Mouse (Mus musculus): ENCODE measurements at regions not wholly inside any gene's neighbourhood (a gene's known extent, or its start where the extent isn't known, plus 50 kb on each side); places are given as distances from the start of the nearest gene placed in this dataset.

- 87% methylated on average over 8 of the region's 8 CpGs for WGBS
- ATAC-seq (ENCODE audit: insufficient read depth, low FRiP score, low TSS enrichment), result no peak
- Histone ChIP-seq H3K9ac (ENCODE audit: low read length) (no peak overlapping the region), H3K4me1 (ENCODE audit: control insufficient read depth, insufficient read depth, low read length) (no peaks in the 10 kb centered on the region), H3K36me3 (ENCODE audit: control insufficient read depth, insufficient read depth, low read length) (no peaks in the 10 kb centered on the region), H3K4me3 (ENCODE audit: low read depth, low read length) (no peak overlapping the region), H3K4me2 (ENCODE audit: low read depth) (no peak overlapping the region), H3K9me3 (ENCODE audit: control insufficient read depth, low read length) (no peaks in the 10 kb centered on the region), H3K27ac (ENCODE audit: low read depth, low read length) (no peak overlapping the region), H3K27me3 (ENCODE audit: control insufficient read depth, insufficient read depth, low read length) (no peaks in the 10 kb centered on the region)
- no peak for DNase-seq (ENCODE audit: low spot score)
Measured at GRCm38 (mm10) chr7:36262124-36262710, 435.7 kb upstream of the Tshz3 start.

- no peaks in the 10 kb centered on the region for H3K9me3 ChIP-seq (ENCODE audit: control insufficient read depth, low read length)
- H3K4me2 ChIP-seq (ENCODE audit: low read depth), result no peak overlapping the region
- no peaks in the 10 kb centered on the region for H3K4me1 ChIP-seq (ENCODE audit: control insufficient read depth, insufficient read depth, low read length)
- DNase-seq (ENCODE audit: low spot score) (no peak), ATAC-seq (ENCODE audit: insufficient read depth, low FRiP score, low TSS enrichment) (no peak)
- no peak overlapping the region for H3K4me3 ChIP-seq (ENCODE audit: low read depth, low read length)
- H3K9ac ChIP-seq (ENCODE audit: low read length), result no peak overlapping the region
- WGBS, result 94% methylated on average over 15 of the region's 15 CpGs
- H3K27ac ChIP-seq (ENCODE audit: low read depth, low read length), result no peak overlapping the region
- no peaks in the 10 kb centered on the region for H3K27me3 ChIP-seq (ENCODE audit: control insufficient read depth, insufficient read depth, low read length)
- no peaks in the 10 kb centered on the region for H3K36me3 ChIP-seq (ENCODE audit: control insufficient read depth, insufficient read depth, low read length)
Measured at GRCm38 (mm10) chr7:36257102-36257501, 440.8 kb upstream of the Tshz3 start.

- H3K27ac ChIP-seq (ENCODE audit: low read depth, low read length), result no peak overlapping the region
- no peak overlapping the region for H3K9ac ChIP-seq (ENCODE audit: low read length)
- no peak overlapping the region for H3K4me3 ChIP-seq (ENCODE audit: low read depth, low read length)
- DNase-seq (ENCODE audit: low spot score), result no peak
- H3K36me3 ChIP-seq (ENCODE audit: control insufficient read depth, insufficient read depth, low read length), result no peaks in the 10 kb centered on the region
- no peaks in the 10 kb centered on the region for H3K9me3 ChIP-seq (ENCODE audit: control insufficient read depth, low read length)
- no peaks in the 10 kb centered on the region for H3K27me3 ChIP-seq (ENCODE audit: control insufficient read depth, insufficient read depth, low read length)
- H3K4me1 ChIP-seq (ENCODE audit: control insufficient read depth, insufficient read depth, low read length), result no peaks in the 10 kb centered on the region
- ATAC-seq (ENCODE audit: insufficient read depth, low FRiP score, low TSS enrichment), result no peak
- no peak overlapping the region for H3K4me2 ChIP-seq (ENCODE audit: low read depth)
Measured at GRCm38 (mm10) chr7:36247356-36247755, 444.6 kb upstream of the Zfp507 start.

- no peak for DNase-seq (ENCODE audit: low spot score)
- 94% methylated on average over 2 of the region's 2 CpGs for WGBS
Measured at GRCm38 (mm10) chr7:36236673-36237072, 433.9 kb upstream of the Zfp507 start.

GRCm38 (mm10) chr7:36229031-36229430 is 426.2 kb upstream of the Zfp507 start:
- H3K9ac ChIP-seq (ENCODE audit: low read length), result no peak overlapping the region
- H3K9me3 ChIP-seq (ENCODE audit: control insufficient read depth, low read length), result no peaks in the 10 kb centered on the region
- DNase-seq (ENCODE audit: low spot score), result no peak
- no peak overlapping the region for H3K4me3 ChIP-seq (ENCODE audit: low read depth, low read length)
- ATAC-seq (ENCODE audit: insufficient read depth, low FRiP score, low TSS enrichment), result no peak
- H3K27me3 ChIP-seq (ENCODE audit: control insufficient read depth, insufficient read depth, low read length), result no peaks in the 10 kb centered on the region
- H3K27ac ChIP-seq (ENCODE audit: low read depth, low read length), result no peak overlapping the region
- no peak overlapping the region for H3K4me2 ChIP-seq (ENCODE audit: low read depth)
- H3K4me1 ChIP-seq (ENCODE audit: control insufficient read depth, insufficient read depth, low read length), result no peaks in the 10 kb centered on the region
- H3K36me3 ChIP-seq (ENCODE audit: control insufficient read depth, insufficient read depth, low read length), result no peaks in the 10 kb centered on the region

More at GRCm38 (mm10) chr7:36236673-36237072, 433.9 kb upstream of the Zfp507 start:
- no peak overlapping the region for H3K9ac ChIP-seq (ENCODE audit: low read length)
- no peaks in the 10 kb centered on the region for H3K9me3 ChIP-seq (ENCODE audit: control insufficient read depth, low read length)
- H3K36me3 ChIP-seq (ENCODE audit: control insufficient read depth, insufficient read depth, low read length), result no peaks in the 10 kb centered on the region
- H3K4me1 ChIP-seq (ENCODE audit: control insufficient read depth, insufficient read depth, low read length), result no peaks in the 10 kb centered on the region
- H3K27ac ChIP-seq (ENCODE audit: low read depth, low read length), result no peak overlapping the region
- H3K27me3 ChIP-seq (ENCODE audit: control insufficient read depth, insufficient read depth, low read length), result no peaks in the 10 kb centered on the region
- no peak overlapping the region for H3K4me3 ChIP-seq (ENCODE audit: low read depth, low read length)
- no peak overlapping the region for H3K4me2 ChIP-seq (ENCODE audit: low read depth)
- ATAC-seq (ENCODE audit: insufficient read depth, low FRiP score, low TSS enrichment), result no peak

GRCm38 (mm10) chr7:36224416-36224815 is 421.6 kb upstream of the Zfp507 start:
- DNase-seq (ENCODE audit: low spot score) (no peak), ATAC-seq (ENCODE audit: insufficient read depth, low FRiP score, low TSS enrichment) (no peak)
- Histone ChIP-seq H3K4me2 (ENCODE audit: low read depth) (no peak overlapping the region), H3K27me3 (ENCODE audit: control insufficient read depth, insufficient read depth, low read length) (no peaks in the 10 kb centered on the region), H3K27ac (ENCODE audit: low read depth, low read length) (no peak overlapping the region), H3K36me3 (ENCODE audit: control insufficient read depth, insufficient read depth, low read length) (no peaks in the 10 kb centered on the region), H3K4me3 (ENCODE audit: low read depth, low read length) (no peak overlapping the region), H3K9me3 (ENCODE audit: control insufficient read depth, low read length) (no peaks in the 10 kb centered on the region), H3K4me1 (ENCODE audit: control insufficient read depth, insufficient read depth, low read length) (no peaks in the 10 kb centered on the region), H3K9ac (ENCODE audit: low read length) (no peak overlapping the region)
- 93% methylated on average over 8 of the region's 8 CpGs for WGBS

- Histone ChIP-seq H3K9ac (ENCODE audit: low read length) (no peak overlapping the region), H3K4me1 (ENCODE audit: control insufficient read depth, insufficient read depth, low read length) (no peaks in the 10 kb centered on the region), H3K4me3 (ENCODE audit: low read depth, low read length) (no peak overlapping the region), H3K4me2 (ENCODE audit: low read depth) (no peak overlapping the region), H3K27me3 (ENCODE audit: control insufficient read depth, insufficient read depth, low read length) (no peaks in the 10 kb centered on the region), H3K27ac (ENCODE audit: low read depth, low read length) (no peak overlapping the region), H3K36me3 (ENCODE audit: control insufficient read depth, insufficient read depth, low read length) (no peaks in the 10 kb centered on the region), H3K9me3 (ENCODE audit: control insufficient read depth, low read length) (no peaks in the 10 kb centered on the region)
- WGBS, result 68% methylated on average over 2 of the region's 2 CpGs
- ATAC-seq (ENCODE audit: insufficient read depth, low FRiP score, low TSS enrichment) (no peak), DNase-seq (ENCODE audit: low spot score) (no peak)
Measured at GRCm38 (mm10) chr7:36218386-36218785, 415.6 kb upstream of the Zfp507 start.

- H3K36me3 ChIP-seq (ENCODE audit: control insufficient read depth, insufficient read depth, low read length), result no peaks in the 10 kb centered on the region
- H3K27me3 ChIP-seq (ENCODE audit: control insufficient read depth, insufficient read depth, low read length), result no peaks in the 10 kb centered on the region
- no peak for DNase-seq (ENCODE audit: low spot score)
- H3K9me3 ChIP-seq (ENCODE audit: control insufficient read depth, low read length), result no peaks in the 10 kb centered on the region
- H3K4me3 ChIP-seq (ENCODE audit: low read depth, low read length), result no peak overlapping the region
- H3K4me2 ChIP-seq (ENCODE audit: low read depth), result no peak overlapping the region
- H3K27ac ChIP-seq (ENCODE audit: low read depth, low read length), result no peak overlapping the region
- no peak overlapping the region for H3K9ac ChIP-seq (ENCODE audit: low read length)
- H3K4me1 ChIP-seq (ENCODE audit: control insufficient read depth, insufficient read depth, low read length), result no peaks in the 10 kb centered on the region
- WGBS, result 91% methylated on average over 4 of the region's 4 CpGs
- no peak for ATAC-seq (ENCODE audit: insufficient read depth, low FRiP score, low TSS enrichment)
Measured at GRCm38 (mm10) chr7:36210034-36210433, 407.2 kb upstream of the Zfp507 start.

- Histone ChIP-seq H3K36me3 (ENCODE audit: control insufficient read depth, insufficient read depth, low read length) (no peaks in the 10 kb centered on the region), H3K4me3 (ENCODE audit: low read depth, low read length) (no peak overlapping the region), H3K27me3 (ENCODE audit: control insufficient read depth, insufficient read depth, low read length) (no peaks in the 10 kb centered on the region), H3K9me3 (ENCODE audit: control insufficient read depth, low read length) (no peaks in the 10 kb centered on the region), H3K4me2 (ENCODE audit: low read depth) (no peak overlapping the region), H3K9ac (ENCODE audit: low read length) (no peak overlapping the region), H3K27ac (ENCODE audit: low read depth, low read length) (no peak overlapping the region), H3K4me1 (ENCODE audit: control insufficient read depth, insufficient read depth, low read length) (no peaks in the 10 kb centered on the region)
- 86% methylated on average over 17 of the region's 17 CpGs for WGBS
- ATAC-seq (ENCODE audit: insufficient read depth, low FRiP score, low TSS enrichment) (no peak), DNase-seq (ENCODE audit: low spot score) (no peak)
Measured at GRCm38 (mm10) chr7:36207525-36208260, 404.9 kb upstream of the Zfp507 start.
